9 mouse cellular contexts compared by ENCODE assay signal in the genomic region with DNA sequence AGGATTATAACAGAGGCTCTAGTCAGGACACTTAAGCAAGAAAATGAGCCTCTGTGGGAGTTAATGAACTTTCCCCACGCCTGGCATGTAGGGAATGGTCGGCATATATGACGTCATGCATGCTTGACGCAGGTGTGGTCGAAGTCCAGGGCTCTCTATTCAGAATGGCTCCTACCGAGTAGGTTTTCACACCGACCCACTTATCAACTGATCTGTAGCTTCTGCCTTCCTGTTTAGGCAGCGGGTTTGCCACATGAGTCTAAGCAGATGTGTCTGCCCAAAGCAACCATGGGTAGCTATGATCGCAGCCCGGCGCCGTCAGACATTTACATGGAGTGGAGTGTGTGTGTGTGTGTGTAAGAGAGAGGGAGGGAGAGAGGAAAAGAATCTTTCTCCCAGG. TPM values are rescaled to one million over a fixed set of nuclear protein-coding genes. Genes with fewer than 3 reads are reported as not detected.
DNase-seq lines count a peak whose midpoint lies in the region; ATAC-seq and TF ChIP-seq lines count a peak whose summit lies in the region.
"Had no signal": no experiment of that assay in that cellular context is flagged by ENCODE, and none has a peak within 500 bp of the region (broad histone marks: within the 10 kb centered on the region; RNA-seq: fewer than 3 reads in every experiment).

No protein-coding gene starts in this region.

- no peak overlapping the region for H3K9ac ChIP-seq in kidney, embryonic 14.5 days (ENCODE audit: low read depth, low read length)
- peak overlapping the region; percentile 16; the same call in 1 of the 2 replicates for H3K9ac ChIP-seq in heart, embryonic 14.5 days (ENCODE audit: low read length)
- H3K9ac ChIP-seq: limb, embryonic 13.5 days had no signal

- peaks cover 32% of the 10 kb centered on the region for H3K4me1 ChIP-seq in kidney, adult 2 months (ENCODE audit: control insufficient read depth, insufficient read depth, low read length)
- H3K4me1 ChIP-seq in kidney, embryonic 14.5 days (ENCODE audit: control insufficient read depth, insufficient read depth, low read length), result peaks cover 20% of the 10 kb centered on the region; the same call in 1 of the 2 replicates
- peaks cover 42 to 93% of the 10 kb centered on the region in 2 experiments for H3K4me1 ChIP-seq in heart, embryonic 14.5 days (ENCODE audit: control insufficient read depth in 2 of 2, insufficient read depth in 2 of 2, low read length in 2 of 2)

- H3K27ac ChIP-seq in kidney, adult 2 months (ENCODE audit: insufficient read depth, low read depth, low read length), result peak overlapping the region; percentile 19; the same call in 1 of the 2 replicates
- H3K27ac ChIP-seq in kidney, embryonic 14.5 days (ENCODE audit: low read depth, low read length), result no peak overlapping the region
- H3K27ac ChIP-seq in heart, embryonic 14.5 days (replicated peaks in 1 of 2; ENCODE audit: control insufficient read depth in 1 of 2, insufficient read depth in 1 of 2, low read depth in 2 of 2, low read length in 2 of 2), result peak overlapping the region; percentile 62 to 80
- H3K27ac ChIP-seq: limb, embryonic 13.5 days had no signal

- H3K4me3 ChIP-seq in kidney, adult 2 months (ENCODE audit: insufficient read depth, low read depth, low read length), result no peak overlapping the region
- H3K4me3 ChIP-seq in kidney, embryonic 14.5 days (ENCODE audit: low read length), result no peak overlapping the region
- no peak overlapping the region for H3K4me3 ChIP-seq in heart, embryonic 14.5 days (ENCODE audit: control insufficient read depth in 1 of 2, insufficient read depth in 1 of 2, low read depth in 1 of 2, low read length in 2 of 2)
- H3K4me3 ChIP-seq: limb, embryonic 13.5 days had no signal

- DNase-seq in kidney, adult 2 months, result peak; percentile 50
- no peak for DNase-seq in adrenal gland, postnatal 10 days
- DNase-seq in layer of hippocampus, adult 8-10 months (ENCODE audit: low spot score in 2 of 2), result no peak

- no peak for TF ChIP-seq POLR2A in kidney, adult 2 months (IDR thresholded peaks at IDR 0.05; ENCODE audit: low read depth, low read length)

- ATAC-seq in kidney, embryonic 14.5 days (ENCODE audit: low FRiP score, low TSS enrichment), result no peak
- ATAC-seq in CD4-positive, CD25-positive, alpha-beta regulatory T cell, adult 4 months, result peak; percentile 67
- ATAC-seq in heart, embryonic 14.5 days (ENCODE audit: insufficient number of reproducible peaks, insufficient read depth, low FRiP score, low read depth), result no peak
- ATAC-seq in neutrophil, adult 5-6 weeks (ENCODE audit: extremely low read depth, insufficient number of reproducible peaks, low FRiP score, poor library complexity, severe bottlenecking), result peak; percentile 30
- ATAC-seq in granulocyte monocyte progenitor cell, adult 5-6 weeks (replicated peaks; ENCODE audit: poor library complexity, severe bottlenecking), result no peak

- H3K4me2 ChIP-seq in kidney, embryonic 14.5 days (replicated peaks; ENCODE audit: low read depth, low read length), result no peak overlapping the region
- H3K4me2 ChIP-seq in heart, embryonic 14.5 days (ENCODE audit: low read length), result peak overlapping the region; percentile 12
- H3K4me2 ChIP-seq: limb, embryonic 13.5 days had no signal

- H3K27me3 ChIP-seq in kidney, adult 2 months (replicated peaks; ENCODE audit: control insufficient read depth, insufficient read depth, low read length), result no peaks in the 10 kb centered on the region
- no peaks in the 10 kb centered on the region for H3K27me3 ChIP-seq in kidney, embryonic 14.5 days (ENCODE audit: control insufficient read depth, insufficient read depth, low read length)
- no peaks in the 10 kb centered on the region for H3K27me3 ChIP-seq in heart, embryonic 14.5 days (ENCODE audit: control insufficient read depth, insufficient read depth, low read length)
- H3K27me3 ChIP-seq: limb, embryonic 13.5 days had no signal

- TF ChIP-seq CTCF in kidney, adult 2 months (conservative IDR thresholded peaks at IDR 0.05; ENCODE audit: insufficient read depth, insufficient read length, low read depth, low read length), result no peak

- no peaks in the 10 kb centered on the region for H3K9me3 ChIP-seq in kidney, embryonic 14.5 days (ENCODE audit: control insufficient read depth, low read length)
- no peaks in the 10 kb centered on the region for H3K9me3 ChIP-seq in heart, embryonic 14.5 days (ENCODE audit: control insufficient read depth, low read length)
- H3K9me3 ChIP-seq: limb, embryonic 13.5 days had no signal

- 53% methylated on average over 12 of the region's 12 CpGs for WGBS in kidney, adult 2 months
- WGBS in kidney, embryonic 14.5 days, result 78% methylated on average over 12 of the region's 12 CpGs
- WGBS in heart, embryonic 14.5 days, result 52% methylated on average over 12 of the region's 12 CpGs

- H3K36me3 ChIP-seq in kidney, adult 2 months (ENCODE audit: control insufficient read depth, insufficient read depth, low read length), result no peaks in the 10 kb centered on the region
- H3K36me3 ChIP-seq in kidney, embryonic 14.5 days (ENCODE audit: control insufficient read depth, insufficient read depth, low read length), result no peaks in the 10 kb centered on the region
- H3K36me3 ChIP-seq in heart, embryonic 14.5 days (ENCODE audit: control insufficient read depth, insufficient read depth, low read length), result peaks cover 7% of the 10 kb centered on the region; the same call in 1 of the 2 replicates
- H3K36me3 ChIP-seq: limb, embryonic 13.5 days had no signal

RNA-seq across cellular contexts. Expression of gene B4galt1, which starts 14.6 kb away (rescaled TPM):
- polyA plus RNA-seq in kidney, adult 2 months (2012; rRNA removed), result 20.1 and 22.2 TPM in 2 replicates
- 36.0 and 45.8 TPM in 2 replicates for polyA plus RNA-seq in kidney, embryonic 14.5 days (2014; fragmentation: Nextera tagmentation; extraction: Ambion mirVana)
- polyA plus RNA-seq in CD4-positive, CD25-positive, alpha-beta regulatory T cell, adult 4 months (2017; shearing (Covaris generic)), result 10 to 100 TPM; 52.5 to 61.3 TPM
- polyA plus RNA-seq in heart, embryonic 14.5 days (2014; fragmentation: Nextera tagmentation; extraction: Ambion mirVana), result 58.5 and 60.6 TPM in 2 replicates
- total RNA-seq in neutrophil, adult 5-6 weeks (2017), result 28.4 and 31.2 TPM in 2 replicates
- 74.8 and 78.1 TPM in 2 replicates for total RNA-seq in granulocyte monocyte progenitor cell, adult 5-6 weeks (2014; fragmentation: Nextera tagmentation)
- total RNA-seq in granulocyte monocyte progenitor cell, adult 5-6 weeks (2017), result 45.0 and 45.5 TPM in 2 replicates
- total RNA-seq in adrenal gland, postnatal 10 days (2021), result 10 to 100 TPM; 73.7 to 83.0 TPM
- total RNA-seq in layer of hippocampus, adult 8-10 months (2022), result 10 to 100 TPM in 2 of 4 experiments, 1 to 10 TPM in 2; 6.7 to 13.0 (median 9.0) TPM

Comparison
In these comparisons a context has a peak if more than half of its experiments do, and no peak if none do; other contexts are left out.
1. ATAC-seq: peak in CD4-positive, CD25-positive, alpha-beta regulatory T cell, adult 4 months (single experiment) and neutrophil, adult 5-6 weeks (single experiment); none in kidney, embryonic 14.5 days (single experiment), heart, embryonic 14.5 days (single experiment) and granulocyte monocyte progenitor cell, adult 5-6 weeks (single experiment).